Mouse (Mus musculus) heart, adult 11 months (tissue): Measurements from ENCODE around the gene Satb1.
A peak's percentile ranks its signal among the peaks of the same experiment; 100 is the strongest.

Source experiments
- DNase-seq: peaks from one replicate; pipeline ENCODE4 v3.0.0; 2022

The Satb1 gene

GRCm38 (mm10) chr17:51763600-51763999 lies 69.5 kb downstream of the Satb1 start:
- DNase-seq: peak; percentile 53

- DNase-seq: peak; percentile 45
These were observed 70.6 kb downstream of the Satb1 start for GRCm38 (mm10) chr17:51762503-51762902.

GRCm38 (mm10) chr17:51760997-51761655 lies 72.0 kb downstream of the Satb1 start:
- DNase-seq: peak; percentile 46

GRCm38 (mm10) chr17:51760251-51760887 lies 72.7 kb downstream of the Satb1 start:
- peak; percentile 61 for DNase-seq

GRCm38 (mm10) chr17:51759509-51759908 lies 73.6 kb downstream of the Satb1 start:
- DNase-seq: no peak

GRCm38 (mm10) chr17:51752142-51752541 lies 80.9 kb downstream of the Satb1 start:
- no peak for DNase-seq

- no peak for DNase-seq
These were observed 85.9 kb downstream of the Satb1 start for GRCm38 (mm10) chr17:51747204-51747603.

GRCm38 (mm10) chr17:51742502-51742901 lies 90.6 kb downstream of the Satb1 start:
- no peak for DNase-seq

- no peak for DNase-seq
These were observed 92.0 kb downstream of the Satb1 start for GRCm38 (mm10) chr17:51741126-51741525.

GRCm38 (mm10) chr17:51740246-51740645 lies 92.8 kb downstream of the Satb1 start:
- no peak for DNase-seq

GRCm38 (mm10) chr17:51724486-51724885 lies 108.6 kb downstream of the Satb1 start:
- DNase-seq: no peak

GRCm38 (mm10) chr17:51695711-51696110 lies 137.4 kb downstream of the Satb1 start:
- DNase-seq: no peak

- no peak for DNase-seq
These were observed 137.8 kb downstream of the Satb1 start for GRCm38 (mm10) chr17:51695271-51695670.

- no peak for DNase-seq
These were observed 142.6 kb downstream of the Satb1 start for GRCm38 (mm10) chr17:51690526-51690925.

- no peak for DNase-seq
These were observed 145.9 kb downstream of the Satb1 start for GRCm38 (mm10) chr17:51687226-51687625.
